Mouse (Mus musculus) heart, adult 2 months (tissue): ENCODE results near the gene Ttc3. TPM values are rescaled to one million over a fixed set of nuclear protein-coding genes. Genes with fewer than 3 reads are reported as not detected.

Source experiments
- DNase-seq, 2 experiments: peaks; one replicate each; pipeline ENCODE4 v3.0.0; 2021
- H3K27ac ChIP-seq: fragments of 200-600 bp; 2 replicates; pipeline ENCODE4 v1.8.1; 2022
- H3K27me3 ChIP-seq: fragments of 200-500 bp; 2 replicates; pipeline ENCODE4 v1.6.1; 2012; ENCODE audit warnings: mild to moderate bottlenecking, low read length, inconsistent platforms, mixed read lengths; ENCODE audit not compliant: control insufficient read depth, insufficient read depth
- H3K36me3 ChIP-seq: fragments of 200-500 bp; 2 replicates; pipeline ENCODE4 v1.6.1; 2012; ENCODE audit warnings: low read length, inconsistent platforms; ENCODE audit not compliant: control insufficient read depth, insufficient read depth
- H3K4me1 ChIP-seq: fragments of 200-500 bp; 2 replicates; pipeline ENCODE4 v1.6.1; 2011; ENCODE audit warnings: low read length; ENCODE audit not compliant: control insufficient read depth, insufficient read depth
- H3K4me3 ChIP-seq: fragments of 200-600 bp; 2 replicates; pipeline ENCODE4 v1.8.1; 2022
- H3K79me2 ChIP-seq: fragments of 200-500 bp; replicated peaks from 2 replicates; pipeline ENCODE4 v1.6.1; 2012; ENCODE audit warnings: mild to moderate bottlenecking, inconsistent platforms, low read length, moderate library complexity, mixed read lengths; ENCODE audit not compliant: control insufficient read depth, insufficient read depth
- H3K9ac ChIP-seq: fragments of 200-500 bp; 2 replicates; pipeline ENCODE4 v1.6.1; 2012; ENCODE audit warnings: low read depth, mild to moderate bottlenecking, control low read depth, inconsistent platforms, low read length, mixed read lengths
- CTCF ChIP-seq: fragments of 200-600 bp; IDR thresholded peaks from 2 replicates; pipeline ENCODE4 v1.8.1; 2022; ENCODE audit warnings: antibody characterized with exemption, mild to moderate bottlenecking, moderate library complexity
- EP300 ChIP-seq: fragments of 200-500 bp; IDR thresholded peaks from 2 replicates; pipeline ENCODE4 v1.6.1; 2011; ENCODE audit warnings: low read depth, low read length, control low read depth; ENCODE audit not compliant: insufficient read depth
- POLR2A ChIP-seq: fragments of 200-500 bp; IDR thresholded peaks from 2 replicates; pipeline ENCODE4 v1.6.1; 2011; ENCODE audit warnings: mild to moderate bottlenecking, low read depth, low read length, control low read depth; ENCODE audit not compliant: insufficient read depth
- WGBS: fragments of 180-500 bp; shearing (Covaris S2); methylation state at CpG from one replicate; pipeline ENCODE4 v1.1.7; 2018; 5-methylcytosine and 5-hydroxymethylcytosine counted together
- intact Hi-C: fragments of 180-260 bp; cut with DNase I; formaldehyde crosslinking; loops from one replicate; pipeline ENCODE4 v1.15.1; 2025
- polyA plus RNA-seq: library from polyadenylated mRNA; depleted of rRNA; stranded (reverse); fragments of >200 nt; gene quantifications from 2 replicates; pipeline ENCODE4 v1.2.3, GENCODE M21; 2012
- total RNA-seq, 2 experiments: library from RNA; stranded (reverse); gene quantifications; 2 replicates each; pipeline ENCODE4 v1.2.3; 2021

Ttc3 gene
- total and polyA plus RNA-seq, 3 experiments, result 26.0 to 85.5 (median 77.6) TPM

- Histone ChIP-seq H3K27ac (peak overlapping the region; percentile 74), H3K36me3 (peaks cover 5% of the 10 kb centered on the region)
- WGBS, result 65% methylated on average over 11 of the region's 11 CpGs
Measured at GRCm38 (mm10) chr16:94467337-94468055, 97.1 kb downstream of the Ttc3 start.

GRCm38 (mm10) chr16:94468391-94468790, 98.0 kb downstream of the Ttc3 start:
- peak in 1 of 2 experiments; percentile 24 for DNase-seq
- H3K36me3 ChIP-seq, result peaks cover 5% of the 10 kb centered on the region

More at GRCm38 (mm10) chr16:94467337-94468055, 97.1 kb downstream of the Ttc3 start:
- Histone ChIP-seq H3K27me3 (no peaks in the 10 kb centered on the region), H3K4me1 (peaks cover 11% of the 10 kb centered on the region), H3K9ac (no peak overlapping the region), H3K4me3 (no peak overlapping the region), H3K79me2 (no peaks in the 10 kb centered on the region)
- DNase-seq, result peak; percentile 45 to 75
- intact Hi-C loops, result loop anchor here (10.0 kb wide), 1 partner anchor 247 kb away; no protein-coding TSS in a partner anchor
- TF ChIP-seq POLR2A, result no peak; the same call in 1 of the 2 replicates
- peak; percentile 89 for TF ChIP-seq EP300
- no peak for TF ChIP-seq CTCF

GRCm38 (mm10) chr16:94472515-94472951, 102.1 kb downstream of the Ttc3 start:
- Histone ChIP-seq H3K27ac (peak overlapping the region; percentile 93), H3K79me2 (no peaks in the 10 kb centered on the region), H3K36me3 (peaks cover 5% of the 10 kb centered on the region), H3K27me3 (no peaks in the 10 kb centered on the region), H3K9ac (peak overlapping the region; percentile 34), H3K4me3 (no peak overlapping the region), H3K4me1 (peaks cover 16% of the 10 kb centered on the region)
- 12% methylated on average over 8 of the region's 8 CpGs for WGBS
- intact Hi-C loops, result loop anchor here (5.0 to 10.0 kb wide), 3 partner anchors 52 to 145 kb away; partner anchors contain the start of gene Vps26c
- DNase-seq, result peak; percentile 61 to 84
- peak; percentile 80 for TF ChIP-seq EP300
- peak; percentile 14; the same call in 1 of the 2 replicates for TF ChIP-seq CTCF
- no peak for TF ChIP-seq POLR2A

More at GRCm38 (mm10) chr16:94468391-94468790, 98.0 kb downstream of the Ttc3 start:
- intact Hi-C loops, result loop anchor here (10.0 kb wide), 1 partner anchor 246 kb away; no protein-coding TSS in a partner anchor
- Histone ChIP-seq H3K9ac (no peak overlapping the region), H3K27me3 (no peaks in the 10 kb centered on the region), H3K79me2 (no peaks in the 10 kb centered on the region), H3K4me3 (no peak overlapping the region), H3K27ac (peak overlapping the region; percentile 74), H3K4me1 (peaks cover 14% of the 10 kb centered on the region)
- 70% methylated on average over 2 of the region's 2 CpGs for WGBS
- TF ChIP-seq EP300 (no peak), POLR2A (no peak), CTCF (no peak)

GRCm38 (mm10) chr16:94473086-94473822, 102.8 kb downstream of the Ttc3 start:
- intact Hi-C loops, result loop anchor here (5.0 to 10.0 kb wide), 3 partner anchors 52 to 144 kb away; partner anchors contain the start of gene Vps26c
- 56% methylated on average over 11 of the region's 11 CpGs for whole genome bisulfite sequencing
- DNase-seq, result peak; percentile 45 to 50
- H3K79me2 ChIP-seq, result no peaks in the 10 kb centered on the region
- H3K36me3 ChIP-seq, result peaks cover 4% of the 10 kb centered on the region
- TF ChIP-seq POLR2A (no peak), CTCF (no peak), EP300 (no peak)
- no peak overlapping the region for H3K4me3 ChIP-seq
- H3K27me3 ChIP-seq, result no peaks in the 10 kb centered on the region
- H3K27ac ChIP-seq, result peak overlapping the region; percentile 93
- peaks cover 13% of the 10 kb centered on the region for H3K4me1 ChIP-seq
- peak overlapping the region; percentile 8 for H3K9ac ChIP-seq

GRCm38 (mm10) chr16:94484752-94485535, 114.5 kb downstream of the Ttc3 start:
- intact Hi-C loops, result no loop called here
- TF ChIP-seq POLR2A (no peak), CTCF (no peak), EP300 (no peak)
- WGBS, result 66% methylated on average over 11 of the region's 11 CpGs

More at GRCm38 (mm10) chr16:94484752-94485535, 114.5 kb downstream of the Ttc3 start:
- Histone ChIP-seq H3K4me1 (no peaks in the 10 kb centered on the region; the same call in 1 of the 2 replicates), H3K79me2 (no peaks in the 10 kb centered on the region), H3K27me3 (no peaks in the 10 kb centered on the region), H3K4me3 (no peak overlapping the region), H3K27ac (no peak overlapping the region), H3K9ac (no peak overlapping the region), H3K36me3 (no peaks in the 10 kb centered on the region)
- DNase-seq, result no peak
